Mouse (Mus musculus) liver, adult 2 months (tissue): ENCODE data around the gene Slc9b1.

Experiments
- CTCF ChIP-seq: fragments of 200-500 bp; IDR thresholded peaks from 2 replicates; pipeline ENCODE4 v1.5.1; 2011; ENCODE audit warnings: low read depth, low read length, control low read depth
- POLR2A ChIP-seq: fragments of 200-500 bp; IDR thresholded peaks from 2 replicates; pipeline ENCODE4 v1.6.1; 2011; ENCODE audit warnings: low read length, control low read depth; ENCODE audit not compliant: insufficient read depth; ENCODE audit errors: extremely low read depth

- no peak for TF ChIP-seq CTCF
- no peak for TF ChIP-seq POLR2A
Observed at GRCm38 (mm10) chr3:135304060-135304459, 43.8 kb upstream of the Slc9b1 start.
